ENCODE assay signal across 9 mouse cellular contexts in the genomic region with DNA sequence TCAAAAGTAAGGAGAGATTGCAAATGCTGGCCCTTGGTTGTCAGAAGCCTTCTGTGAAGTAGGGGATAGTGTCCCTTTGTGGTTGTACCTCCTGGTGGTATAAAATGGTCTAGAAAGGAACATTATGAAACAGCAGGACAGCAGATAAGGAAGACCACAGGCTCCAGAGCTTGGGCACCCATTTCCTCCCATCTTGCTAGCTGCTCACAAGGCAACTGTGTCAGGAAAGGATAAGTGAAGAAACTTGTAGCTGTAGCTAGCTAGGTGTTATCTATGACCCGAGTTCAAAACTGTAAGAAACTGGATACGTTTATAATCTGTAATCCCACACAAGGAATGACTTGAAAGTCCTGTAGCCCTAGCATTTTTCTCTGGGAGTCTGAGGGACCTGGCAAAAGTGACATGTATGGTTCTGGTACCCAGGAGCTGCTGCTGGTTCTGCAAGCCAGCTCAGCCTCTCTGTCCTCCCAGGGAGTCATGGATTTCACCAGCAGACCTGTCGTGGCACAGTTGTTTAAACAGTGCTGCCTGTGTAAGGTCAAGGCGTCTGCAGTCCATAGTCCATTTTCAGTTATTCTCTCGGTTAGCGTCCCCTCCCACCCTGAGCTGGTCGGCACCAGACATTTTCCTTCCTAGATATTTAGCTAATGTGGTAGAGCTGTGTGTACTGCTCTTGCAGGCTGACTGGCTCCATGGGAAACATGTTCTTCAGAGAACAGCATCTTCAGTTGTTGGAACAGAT. TPM values are rescaled to one million over a fixed set of nuclear protein-coding genes. Genes with fewer than 3 reads are reported as not detected.
DNase-seq lines count a peak whose midpoint lies in the region; ATAC-seq and TF ChIP-seq lines count a peak whose summit lies in the region.
"Had no signal": no experiment of that assay in that cellular context is flagged by ENCODE, and none has a peak within 500 bp of the region (broad histone marks: within the 10 kb centered on the region; RNA-seq: fewer than 3 reads in every experiment).

No protein-coding gene starts in this region.

- TF ChIP-seq EP300 in stomach, postnatal 0 days (optimal IDR thresholded peaks at IDR 0.05): no peak

- H3K27ac ChIP-seq in forebrain, embryonic 14.5 days (ENCODE audit: low read depth, low read length): no peak overlapping the region
- H3K27ac ChIP-seq in forebrain, postnatal 0 days (ENCODE audit: low read depth, low read length): no peak overlapping the region
- H3K27ac ChIP-seq in limb, embryonic 13.5 days: no peak overlapping the region
- H3K27ac ChIP-seq in stomach, postnatal 0 days (replicated peaks): peak overlapping the region; percentile 61
- no peak overlapping the region for H3K27ac ChIP-seq in hindbrain, embryonic 13.5 days

- no peak overlapping the region for H3K4me2 ChIP-seq in forebrain, embryonic 14.5 days (ENCODE audit: low read length)
- H3K4me2 ChIP-seq in forebrain, postnatal 0 days (ENCODE audit: low read depth): no peak overlapping the region
- no peak overlapping the region for H3K4me2 ChIP-seq in limb, embryonic 13.5 days (replicated peaks)
- H3K4me2 ChIP-seq in stomach, postnatal 0 days (replicated peaks; ENCODE audit: low read depth): peak overlapping the region; percentile 6; the same call in 1 of the 2 replicates
- H3K4me2 ChIP-seq in hindbrain, embryonic 13.5 days: no peak overlapping the region

- no peak for ATAC-seq in forebrain, embryonic 14.5 days
- ATAC-seq in forebrain, postnatal 0 days: no peak
- no peak for ATAC-seq in limb, embryonic 13.5 days (ENCODE audit: low FRiP score, low read depth)
- peak; percentile 79 for ATAC-seq in stomach, postnatal 0 days (ENCODE audit: low FRiP score, low TSS enrichment)
- ATAC-seq in hindbrain, embryonic 13.5 days (ENCODE audit: low FRiP score): no peak

- WGBS in forebrain, embryonic 14.5 days: 80% methylated on average over 7 of the region's 7 CpGs
- WGBS in forebrain, postnatal 0 days: 78% methylated on average over 7 of the region's 7 CpGs
- 71% methylated on average over 7 of the region's 7 CpGs for WGBS in limb, embryonic 13.5 days
- WGBS in stomach, postnatal 0 days: 33% methylated on average over 7 of the region's 7 CpGs
- WGBS in hindbrain, embryonic 13.5 days: 89% methylated on average over 7 of the region's 7 CpGs

- DNase-seq in forebrain, embryonic 14.5 days (ENCODE audit: low spot score): no peak
- no peak for DNase-seq in forebrain, postnatal 0 days
- DNase-seq in spleen, adult 12 weeks (ENCODE audit: low spot score): peak; percentile 10
- no peak for DNase-seq in spleen, postnatal 14 days (ENCODE audit: low spot score in 2 of 2)
- DNase-seq in stomach, postnatal 0 days (ENCODE audit: low spot score): peak; percentile 69
- DNase-seq in cerebellum, adult 9-10 months: no peak
- DNase-seq: lung, adult 18-20 months had no signal

- no peak for TF ChIP-seq CTCF in forebrain, postnatal 0 days (IDR thresholded peaks at IDR 0.05; ENCODE audit: low read depth)
- TF ChIP-seq CTCF in stomach, postnatal 0 days (IDR thresholded peaks at IDR 0.05; ENCODE audit: low read depth): no peak

- no peak overlapping the region for H3K4me3 ChIP-seq in forebrain, embryonic 14.5 days (ENCODE audit: low read depth, low read length)
- H3K4me3 ChIP-seq in forebrain, postnatal 0 days (ENCODE audit: low read depth, low read length): no peak overlapping the region
- H3K4me3 ChIP-seq in limb, embryonic 13.5 days: no peak overlapping the region
- H3K4me3 ChIP-seq in stomach, postnatal 0 days (ENCODE audit: low read depth, low read length): 0 out of 2 replicates have a peak overlapping the region, but pooled peaks have one; percentile 3
- no peak overlapping the region for H3K4me3 ChIP-seq in hindbrain, embryonic 13.5 days

- H3K36me3 ChIP-seq in forebrain, embryonic 14.5 days (ENCODE audit: control insufficient read depth, insufficient read depth, low read length): peaks cover 14% of the 10 kb centered on the region; the same call in 1 of the 2 replicates
- H3K36me3 ChIP-seq in forebrain, postnatal 0 days (ENCODE audit: insufficient read depth): no peaks in the 10 kb centered on the region
- H3K36me3 ChIP-seq in limb, embryonic 13.5 days: peaks cover 23% of the 10 kb centered on the region
- H3K36me3 ChIP-seq in stomach, postnatal 0 days (ENCODE audit: control insufficient read depth, insufficient read depth, low read length): no peaks in the 10 kb centered on the region
- peaks cover 11% of the 10 kb centered on the region for H3K36me3 ChIP-seq in hindbrain, embryonic 13.5 days

- peaks cover 6% of the 10 kb centered on the region for H3K4me1 ChIP-seq in forebrain, embryonic 14.5 days (ENCODE audit: control insufficient read depth, insufficient read depth, low read length)
- H3K4me1 ChIP-seq in forebrain, postnatal 0 days (ENCODE audit: insufficient read depth): 0 out of 2 replicates have a peak, but pooled peaks cover 4% of the 10 kb centered on the region
- peaks cover 39% of the 10 kb centered on the region for H3K4me1 ChIP-seq in limb, embryonic 13.5 days
- peaks cover 5% of the 10 kb centered on the region for H3K4me1 ChIP-seq in stomach, postnatal 0 days (replicated peaks; ENCODE audit: control insufficient read depth, insufficient read depth)
- H3K4me1 ChIP-seq in hindbrain, embryonic 13.5 days (replicated peaks): peaks cover 45% of the 10 kb centered on the region

- H3K9ac ChIP-seq in forebrain, embryonic 14.5 days (ENCODE audit: low read length): peak overlapping the region; percentile 29; the same call in 1 of the 2 replicates
- H3K9ac ChIP-seq in forebrain, postnatal 0 days: no peak overlapping the region
- H3K9ac ChIP-seq in limb, embryonic 13.5 days: peak overlapping the region; percentile 20; the same call in 1 of the 2 replicates
- no peak overlapping the region for H3K9ac ChIP-seq in stomach, postnatal 0 days (ENCODE audit: low read length)
- no peak overlapping the region; the same call in 1 of the 2 replicates for H3K9ac ChIP-seq in hindbrain, embryonic 13.5 days

- H3K27me3 ChIP-seq in forebrain, embryonic 14.5 days (replicated peaks; ENCODE audit: control insufficient read depth, insufficient read depth, low read length): no peaks in the 10 kb centered on the region
- no peaks in the 10 kb centered on the region for H3K27me3 ChIP-seq in forebrain, postnatal 0 days (ENCODE audit: insufficient read depth, low read length)
- peaks cover 2% of the 10 kb centered on the region; the same call in 1 of the 2 replicates for H3K27me3 ChIP-seq in limb, embryonic 13.5 days
- no peaks in the 10 kb centered on the region for H3K27me3 ChIP-seq in stomach, postnatal 0 days (ENCODE audit: control insufficient read depth, insufficient read depth, low read length)
- no peaks in the 10 kb centered on the region for H3K27me3 ChIP-seq in hindbrain, embryonic 13.5 days

- H3K9me3 ChIP-seq in forebrain, embryonic 14.5 days (replicated peaks; ENCODE audit: control insufficient read depth, low read length): no peaks in the 10 kb centered on the region
- no peaks in the 10 kb centered on the region for H3K9me3 ChIP-seq in forebrain, postnatal 0 days (ENCODE audit: low read length)
- no peaks in the 10 kb centered on the region for H3K9me3 ChIP-seq in limb, embryonic 13.5 days
- H3K9me3 ChIP-seq in stomach, postnatal 0 days (ENCODE audit: control insufficient read depth, low read length): no peaks in the 10 kb centered on the region
- H3K9me3 ChIP-seq in hindbrain, embryonic 13.5 days: no peaks in the 10 kb centered on the region

RNA-seq across cellular contexts. Expression of gene Clint1, which starts 3.7 kb away (rescaled TPM):
- polyA plus RNA-seq in forebrain, embryonic 14.5 days (2014; fragmentation: Nextera tagmentation; extraction: Ambion mirVana): 38.4 and 43.2 TPM in 2 replicates
- total RNA-seq in forebrain, postnatal 0 days (2014; rRNA removed): 24.7 and 32.8 TPM in 2 replicates
- polyA plus RNA-seq in forebrain, postnatal 0 days (2015; fragmentation: Nextera tagmentation; extraction: Ambion mirVana): 19.4 and 28.8 TPM in 2 replicates
- 85.1 and 86.7 TPM in 2 replicates for polyA plus RNA-seq in limb, embryonic 13.5 days (2015; fragmentation: Nextera tagmentation; extraction: Ambion mirVana)
- polyA plus RNA-seq in stomach, postnatal 0 days (2015; fragmentation: Nextera tagmentation; extraction: Ambion mirVana): 56.5 and 56.8 TPM in 2 replicates
- polyA plus RNA-seq in hindbrain, embryonic 13.5 days (2015; fragmentation: Nextera tagmentation; extraction: Ambion mirVana): 48.1 and 48.9 TPM in 2 replicates

Comparison
In these comparisons a context has a peak if more than half of its experiments do, and no peak if none do; other contexts are left out.
1. DNase-seq: peak in spleen, adult 12 weeks (single experiment) and stomach, postnatal 0 days (single experiment); none in forebrain, embryonic 14.5 days (single experiment), forebrain, postnatal 0 days (single experiment), spleen, postnatal 14 days (0 of 2) and cerebellum, adult 9-10 months (single experiment).
2. H3K9ac ChIP-seq: peak in forebrain, embryonic 14.5 days (single experiment) and limb, embryonic 13.5 days (single experiment); none in forebrain, postnatal 0 days (single experiment), stomach, postnatal 0 days (single experiment) and hindbrain, embryonic 13.5 days (single experiment).